In the genomic region with DNA sequence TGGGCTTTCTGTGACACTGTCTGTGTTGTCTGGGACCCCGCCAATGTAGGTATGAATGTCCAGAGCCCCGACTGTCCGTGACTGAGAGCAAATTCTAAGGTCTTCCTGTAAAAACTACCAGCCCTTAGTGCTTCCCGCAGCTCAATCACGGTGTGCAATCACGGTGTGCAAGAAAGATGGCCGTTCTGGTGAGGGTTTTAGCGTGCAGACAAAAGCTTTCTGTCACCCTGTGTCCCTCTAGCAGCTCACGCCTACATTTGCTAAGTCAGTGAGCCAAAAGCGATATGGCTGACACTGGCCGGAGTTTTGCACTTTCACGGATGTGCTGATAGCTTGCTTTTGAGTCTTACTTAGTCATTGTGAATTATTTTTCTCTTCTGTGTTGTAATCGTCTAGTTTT, we compare ENCODE assay signal across 18 mouse cellular contexts.
"Had no signal": no experiment of that assay in that cellular context is flagged by ENCODE, and none has a peak within 500 bp of the region (broad histone marks: within the 10 kb centered on the region; RNA-seq: fewer than 3 reads in every experiment).

No protein-coding gene starts in this region.

- H3K4me1 ChIP-seq: midbrain, embryonic 12.5 days; neural tube, embryonic 13.5 days; neural tube, embryonic 15.5 days had no signal

- H3K27me3 ChIP-seq: midbrain, embryonic 12.5 days; neural tube, embryonic 13.5 days; neural tube, embryonic 15.5 days had no signal

- H3K36me3 ChIP-seq: midbrain, embryonic 10.5 days; midbrain, embryonic 12.5 days; neural tube, embryonic 13.5 days; neural tube, embryonic 15.5 days had no signal

- H3K4me3 ChIP-seq: midbrain, embryonic 10.5 days; midbrain, embryonic 12.5 days; myocyte; neural tube, embryonic 13.5 days; neural tube, embryonic 15.5 days had no signal

- H3K9ac ChIP-seq: lung, embryonic 14.5 days; midbrain, embryonic 12.5 days; neural tube, embryonic 13.5 days; neural tube, embryonic 15.5 days had no signal

- H3K27ac ChIP-seq: midbrain, embryonic 10.5 days; midbrain, embryonic 12.5 days; neural tube, embryonic 13.5 days; neural tube, embryonic 15.5 days had no signal

- H3K9me3 ChIP-seq: midbrain, embryonic 10.5 days; midbrain, embryonic 12.5 days; neural tube, embryonic 13.5 days; neural tube, embryonic 15.5 days had no signal

- DNase-seq: lung, adult 18-20 months; lung, embryonic 14.5 days; lung, postnatal 10 days; lung, postnatal 4 days; midbrain, embryonic 14.5 days; retina, postnatal 1 day; right cerebral cortex, adult 18-20 months; right cerebral cortex, postnatal 25 days; right cerebral cortex, postnatal 4 days; spleen, adult 18-20 months; thymus, adult 18-20 months; thymus, postnatal 14 days; thymus, postnatal 36 days had no signal
